Mouse (Mus musculus) gastrocnemius, postnatal 36 days (tissue): ENCODE data around the gene Col17a1. TPM values are rescaled to one million over a fixed set of nuclear protein-coding genes. Genes with fewer than 3 reads are reported as not detected.
A peak's percentile ranks its signal among the peaks of the same experiment; 100 is the strongest.

Experiments used
- DNase-seq, 2 experiments: peaks; one replicate each; pipeline ENCODE4 v3.0.0; 2022
- intact Hi-C: fragments of 180-260 bp; cut with DNase I; formaldehyde crosslinking; loops from one replicate; pipeline ENCODE4 v1.15.1; 2025
- long read RNA-seq, 2 experiments: library from polyadenylated mRNA; stranded (forward); transcript quantifications; one replicate each; pipeline ENCODE4 v2.0.0; 2021
- total RNA-seq, 2 experiments: library from RNA; stranded (reverse); gene quantifications; 2 replicates each; pipeline ENCODE4 v1.2.3; 2021

Gene Col17a1
- under 1 TPM; 0.05 to 0.10 TPM for total RNA-seq
- long read RNA-seq, experiment 1: 0 reads
- long read RNA-seq, experiment 2: 0 reads

DNA sequence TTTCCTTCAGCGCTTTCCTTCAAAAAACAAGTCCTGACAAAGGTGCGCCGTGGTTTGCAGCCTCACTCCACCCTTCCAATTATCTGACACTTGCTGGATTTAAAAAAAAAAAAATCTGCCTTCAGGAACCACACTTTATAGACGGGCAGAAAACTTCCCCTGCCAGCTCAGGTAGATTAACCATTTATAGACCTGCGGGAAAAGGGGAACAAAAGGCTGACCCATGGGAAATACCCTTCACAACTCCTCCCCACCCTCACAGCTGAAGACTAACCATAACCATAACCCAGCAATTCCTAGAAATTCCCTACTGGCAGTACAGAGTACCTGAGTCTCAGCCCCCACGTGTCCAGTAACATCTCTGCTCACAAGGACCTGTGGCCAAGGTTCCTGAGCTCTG is at the start of gene Col17a1:
Gene Col17a1 (minus strand): TSS at position 101 of the 400 bp plus-strand sequence.
- intact Hi-C loops: no loop called here
- DNase-seq: no peak

DNA sequence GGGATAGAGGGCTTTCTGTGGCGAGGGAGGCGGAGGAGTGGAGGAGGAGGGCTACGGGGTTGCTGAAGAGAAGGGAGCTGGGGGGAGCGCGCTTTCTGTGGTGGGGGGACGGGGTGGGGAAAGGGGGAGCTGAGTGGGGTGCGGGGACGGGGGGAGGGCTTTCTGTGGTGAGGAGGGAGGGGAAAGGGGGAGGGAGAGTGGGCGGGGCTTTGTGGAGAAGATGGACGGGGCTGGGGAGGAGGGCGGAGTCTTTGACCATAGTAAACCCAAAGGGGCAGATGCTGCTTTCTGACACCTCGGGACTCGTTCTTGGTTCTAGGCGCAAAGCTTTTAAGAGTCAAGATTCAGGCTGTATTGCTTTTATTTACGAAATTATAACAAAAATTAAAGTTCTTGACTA is 40.0 kb upstream of the Col17a1 start:
- DNase-seq: peak in 1 of 2 experiments; percentile 53
- intact Hi-C loops: loop anchor here (2.0 to 5.0 kb wide), 2 partner anchors 150 to 225 kb away; no protein-coding TSS in a partner anchor

DNA sequence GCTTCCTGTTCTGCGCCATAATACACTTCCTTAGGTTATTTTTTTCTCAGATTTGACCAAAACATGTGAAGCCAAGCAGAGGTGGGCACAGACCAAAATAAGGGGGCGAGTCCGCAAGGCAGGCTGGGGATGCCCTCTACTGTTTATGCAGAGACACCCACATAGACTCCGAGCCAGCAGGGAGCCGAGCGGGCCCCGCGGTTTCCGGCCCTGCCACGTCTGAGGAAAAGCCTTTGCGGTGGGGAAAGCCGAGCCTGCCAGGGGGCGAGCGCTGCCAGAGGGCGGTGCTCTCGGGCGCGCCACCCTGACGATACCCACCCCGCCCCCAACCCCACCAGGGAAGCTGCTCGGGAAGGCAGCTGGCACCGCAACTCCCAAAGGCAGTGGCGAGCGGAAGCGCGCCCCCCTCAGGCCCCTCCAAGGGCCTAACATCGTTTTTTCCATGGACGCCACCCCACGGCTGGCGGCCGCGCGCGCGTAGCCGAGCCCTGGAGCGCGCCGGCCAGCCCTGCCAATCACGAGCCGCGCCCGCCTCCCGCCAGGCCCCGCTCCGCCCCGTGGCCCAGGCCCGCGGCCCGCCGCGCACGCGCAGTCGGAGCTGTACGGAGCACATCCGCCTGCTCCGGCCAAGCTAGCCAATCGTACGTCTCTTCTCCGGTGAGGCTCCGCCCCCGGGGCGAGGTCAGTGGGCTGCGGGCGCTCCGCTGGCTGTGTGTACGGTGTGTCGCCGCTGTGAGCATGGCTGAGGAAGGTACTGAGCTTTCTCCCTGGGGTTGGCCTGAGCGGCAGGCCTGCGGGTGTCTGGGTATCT is 39.4 kb upstream of the Col17a1 start, which contains the start of gene Sfr1:
Gene Sfr1 (plus strand): TSS at position 612 of the 811 bp plus-strand sequence.
- intact Hi-C loops: loop anchor here (2.0 to 5.0 kb wide), 2 partner anchors 149 to 224 kb away; no protein-coding TSS in a partner anchor
- DNase-seq: peak; percentile 98 to 99

DNA sequence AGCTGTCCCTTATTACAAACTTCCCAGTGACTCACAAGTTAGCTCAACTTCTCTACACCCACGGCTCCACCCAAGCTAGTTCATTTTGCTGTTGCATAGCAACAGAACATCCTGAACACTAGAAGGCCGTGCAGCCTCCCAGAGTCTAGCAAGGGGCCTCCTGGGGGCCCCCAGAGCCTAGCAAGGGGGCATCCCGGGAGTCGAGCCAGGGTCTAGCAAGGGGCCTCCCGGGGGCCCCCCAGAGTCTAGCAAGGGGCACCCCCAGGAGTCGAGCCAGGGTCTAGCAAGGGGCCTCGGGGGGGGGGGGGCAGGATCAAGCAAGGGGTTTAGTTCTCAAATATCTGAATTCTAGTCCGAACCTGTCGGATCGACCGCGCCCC is 38.8 kb upstream of the Col17a1 start:
- peak in 1 of 2 experiments; percentile 44 for DNase-seq
- intact Hi-C loops: loop anchor here (2.0 to 5.0 kb wide), 2 partner anchors 148 to 224 kb away; no protein-coding TSS in a partner anchor

DNA sequence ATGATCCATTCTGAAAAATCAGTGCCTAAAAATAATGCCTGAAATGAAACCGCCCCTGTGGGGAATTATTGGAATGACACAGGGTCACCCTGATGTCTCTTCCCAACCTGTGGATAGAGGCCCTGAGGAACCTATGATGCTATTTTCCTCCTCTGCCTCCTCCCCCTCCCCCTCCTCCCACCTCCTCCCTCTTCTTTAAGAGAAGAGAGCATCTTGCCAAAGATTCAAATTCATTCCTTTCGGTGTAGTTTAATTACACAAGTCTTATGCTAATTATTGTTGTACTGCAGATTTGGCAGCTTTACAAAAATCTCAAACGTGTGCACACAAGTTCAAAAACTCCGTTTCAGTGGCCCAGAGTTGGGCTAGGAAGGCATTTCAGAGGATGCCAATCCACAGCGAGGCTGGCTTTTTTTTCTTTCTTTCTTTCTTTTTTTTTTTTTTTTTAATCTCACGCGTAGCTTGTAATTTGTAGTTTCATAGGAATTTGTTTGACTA is 33.8 kb upstream of the Col17a1 start:
- no peak for DNase-seq
- intact Hi-C loops: loop anchor here (5.0 kb wide), 1 partner anchor 63 kb away; no protein-coding TSS in a partner anchor

DNA sequence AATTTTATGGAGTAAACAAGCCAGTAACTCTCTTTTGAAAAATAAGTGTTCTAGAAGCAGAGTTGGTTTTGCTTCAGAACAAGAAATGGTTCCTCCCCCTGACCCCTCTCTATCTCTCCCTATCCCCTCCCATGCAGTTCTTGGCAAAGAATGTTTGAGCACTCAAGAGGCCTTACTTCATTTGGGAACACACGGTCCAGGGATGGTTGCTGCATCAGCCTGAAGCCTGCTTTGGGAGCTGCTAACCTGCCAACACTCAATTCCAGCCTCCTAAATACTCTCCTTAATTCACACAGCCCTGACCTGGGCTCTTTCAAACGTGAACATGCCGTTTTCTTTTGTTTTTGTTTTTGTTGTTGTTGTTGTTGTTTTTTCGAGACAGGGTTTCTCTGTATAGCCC is 33.0 kb upstream of the Col17a1 start:
- no peak for DNase-seq
- intact Hi-C loops: loop anchor here (5.0 kb wide), 1 partner anchor 63 kb away; no protein-coding TSS in a partner anchor

DNA sequence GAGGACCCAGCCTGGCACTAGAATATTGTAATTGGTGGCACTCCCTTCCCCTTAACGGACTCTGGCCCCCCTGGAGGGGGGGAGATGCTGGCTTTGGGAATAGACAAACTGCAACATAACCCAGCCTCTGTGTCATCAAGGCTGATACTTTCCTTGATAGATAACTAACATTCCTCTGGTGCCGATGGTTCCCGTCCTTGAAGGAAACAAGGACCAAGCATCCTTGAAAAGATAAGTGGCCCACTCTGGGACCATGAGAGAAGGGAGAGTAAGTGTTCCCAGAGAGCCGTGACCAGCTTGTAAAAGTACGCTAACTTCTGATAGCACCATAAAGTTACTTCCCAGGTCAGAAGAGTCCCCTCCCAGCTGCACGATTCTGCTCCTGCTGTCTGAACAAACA is 30.6 kb upstream of the Col17a1 start:
- intact Hi-C loops: no loop called here
- no peak for DNase-seq

DNA sequence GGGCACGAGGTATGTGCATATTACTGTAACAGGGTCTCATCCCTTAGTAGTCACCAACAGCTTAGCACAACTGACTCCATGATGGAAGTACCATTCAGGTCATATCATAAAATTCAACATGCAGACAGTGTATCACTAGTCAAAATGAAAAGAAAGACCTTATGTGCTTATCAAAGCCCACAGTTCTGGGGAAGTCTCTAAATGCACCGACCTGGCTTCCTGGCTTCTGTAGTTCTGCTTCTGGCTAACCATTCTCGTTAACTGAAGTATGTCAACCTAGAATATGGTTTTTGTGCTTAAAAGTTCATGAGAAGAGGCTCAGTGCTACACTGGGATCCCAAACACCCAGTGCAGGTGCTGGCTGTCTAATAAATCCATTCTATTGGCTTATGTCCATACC is 27.3 kb upstream of the Col17a1 start:
- intact Hi-C loops: no loop called here
- DNase-seq: no peak

DNA sequence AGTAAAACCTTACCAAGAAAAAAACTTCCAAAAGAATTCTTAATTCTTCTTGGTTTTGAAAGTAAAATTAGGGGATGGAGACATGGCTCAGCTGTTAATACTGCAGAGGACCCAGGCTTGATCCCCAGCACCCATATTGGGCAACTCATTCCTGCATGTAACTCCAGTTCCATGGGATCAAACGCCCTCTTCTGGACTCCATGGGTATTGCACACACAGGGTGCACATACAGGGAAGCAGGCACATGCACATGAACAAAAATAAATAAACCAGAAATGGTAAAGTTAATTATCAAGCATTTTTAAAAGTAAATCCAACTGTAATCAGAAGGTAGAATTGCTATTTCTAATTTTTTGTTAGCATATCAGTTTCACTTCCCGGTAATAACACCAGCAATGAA is 24.2 kb upstream of the Col17a1 start:
- DNase-seq: no peak
- intact Hi-C loops: no loop called here

DNA sequence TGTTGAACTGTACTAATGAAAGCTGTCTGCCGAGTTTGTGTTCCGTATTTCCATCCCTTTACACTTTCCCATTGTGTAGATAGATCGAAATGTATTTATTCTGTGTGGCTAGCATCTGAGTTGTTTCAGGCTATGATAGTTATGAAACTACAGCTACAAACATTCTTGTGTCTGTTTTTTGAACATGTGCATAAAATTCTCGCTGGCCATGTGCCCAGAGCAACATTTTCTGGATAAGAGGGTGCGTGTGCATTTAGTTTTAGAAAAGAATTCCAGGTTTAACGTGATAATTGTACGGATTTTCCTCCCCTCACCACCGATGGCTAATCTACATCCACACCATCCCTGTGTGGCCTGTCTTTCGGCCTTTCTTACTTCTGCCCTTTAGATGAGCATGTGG is 21.6 kb upstream of the Col17a1 start:
- intact Hi-C loops: no loop called here
- no peak for DNase-seq

DNA sequence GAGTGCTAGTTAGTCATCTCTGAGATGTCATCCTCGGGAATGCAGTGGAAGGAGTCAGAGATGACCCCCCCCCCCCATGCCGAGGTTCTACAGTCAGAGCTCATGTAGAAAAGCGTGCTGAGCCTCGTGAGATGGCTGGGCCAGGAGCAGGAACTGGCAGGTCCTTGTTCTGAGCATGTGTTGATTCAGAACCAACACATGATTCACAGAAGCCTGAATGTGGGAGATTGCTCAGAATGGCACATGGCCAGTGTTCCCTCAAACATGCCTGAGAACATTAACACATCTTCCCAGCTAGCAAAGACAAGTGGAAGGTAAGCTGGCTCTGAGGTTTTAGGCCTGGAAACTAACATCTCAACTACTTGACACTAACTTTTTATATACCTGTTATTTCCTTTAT is 18.5 kb upstream of the Col17a1 start:
- intact Hi-C loops: no loop called here

DNA sequence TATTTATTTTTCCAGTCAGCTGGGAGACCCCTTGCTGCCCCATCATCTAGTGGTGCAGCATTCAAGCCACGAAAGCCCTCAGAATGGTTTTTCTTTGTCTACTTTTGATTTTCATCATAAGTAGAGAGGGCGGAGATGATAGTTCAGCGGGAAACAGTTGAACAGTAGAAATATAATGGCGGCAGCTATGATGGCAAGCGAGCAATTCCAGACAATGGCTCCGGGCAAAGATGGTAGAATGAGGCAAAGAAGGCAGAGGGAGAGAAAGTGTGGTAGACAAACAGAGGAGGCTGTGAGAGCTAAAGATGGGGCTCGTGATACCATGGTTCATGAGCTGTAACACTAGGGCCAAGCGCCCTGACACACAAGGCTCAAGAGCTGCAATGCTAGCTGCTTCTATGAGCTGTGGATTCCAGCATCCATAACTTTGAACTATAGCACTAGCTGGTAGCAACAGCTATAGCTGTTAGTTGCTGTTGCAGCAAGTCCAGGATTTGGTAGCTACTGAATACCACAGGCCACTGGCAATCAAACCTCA is 13.9 kb upstream of the Col17a1 start:
- DNase-seq: no peak
- intact Hi-C loops: no loop called here

More for the DNA sequence above, 18.5 kb upstream of the Col17a1 start:
- DNase-seq: no peak

DNA sequence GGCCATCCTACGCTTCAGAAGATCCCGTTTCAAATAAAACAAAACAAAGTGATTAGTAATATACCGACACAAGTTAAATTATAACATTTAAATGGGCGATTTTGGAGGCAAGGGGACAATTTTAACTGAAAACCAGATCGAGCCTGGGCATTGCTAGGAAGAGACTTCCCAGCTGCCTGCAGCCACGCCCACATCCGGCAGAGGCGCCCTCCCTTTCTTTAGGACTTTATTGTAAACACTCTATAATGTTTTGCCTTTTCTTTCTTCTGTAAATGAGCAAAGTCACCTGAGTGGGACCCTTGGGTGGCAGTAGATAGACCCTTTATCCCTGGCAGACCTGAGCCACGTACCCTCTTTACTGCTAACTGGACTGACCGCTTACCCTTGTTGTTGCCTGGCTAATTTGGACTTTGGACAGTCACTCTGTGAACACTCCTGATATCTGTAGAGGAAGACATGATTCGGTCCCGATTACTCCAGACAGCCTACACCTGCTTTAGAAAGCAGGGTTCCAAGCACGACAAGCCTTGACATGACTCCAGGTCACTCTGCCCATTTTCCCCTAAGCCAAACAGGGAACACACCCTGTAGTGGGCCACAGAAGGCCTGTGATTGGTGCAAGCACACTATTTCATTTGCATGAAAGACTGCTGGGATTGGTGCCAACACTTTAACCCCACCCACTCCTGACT is 13.3 kb upstream of the Col17a1 start:
- intact Hi-C loops: no loop called here
- DNase-seq: no peak

DNA sequence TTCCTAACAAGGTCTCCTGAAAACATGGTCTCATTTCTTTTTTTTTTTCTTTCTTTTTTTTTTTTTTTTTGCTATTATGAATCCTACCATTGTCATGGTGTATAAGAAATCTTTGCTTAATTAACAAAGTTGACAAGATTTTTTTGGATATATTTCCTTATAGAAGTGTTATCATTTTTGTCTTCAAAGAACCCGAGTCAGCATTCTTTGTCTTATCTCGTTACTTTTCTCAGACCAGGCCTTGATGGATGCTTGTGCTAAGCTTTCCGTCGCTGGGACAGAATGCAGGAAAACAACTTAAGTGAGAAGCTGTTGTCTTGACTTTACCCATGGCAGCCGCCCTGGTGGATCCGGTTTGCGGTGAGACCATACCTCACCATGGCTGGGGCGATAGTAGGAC is 8.6 kb upstream of the Col17a1 start:
- intact Hi-C loops: no loop called here

DNA sequence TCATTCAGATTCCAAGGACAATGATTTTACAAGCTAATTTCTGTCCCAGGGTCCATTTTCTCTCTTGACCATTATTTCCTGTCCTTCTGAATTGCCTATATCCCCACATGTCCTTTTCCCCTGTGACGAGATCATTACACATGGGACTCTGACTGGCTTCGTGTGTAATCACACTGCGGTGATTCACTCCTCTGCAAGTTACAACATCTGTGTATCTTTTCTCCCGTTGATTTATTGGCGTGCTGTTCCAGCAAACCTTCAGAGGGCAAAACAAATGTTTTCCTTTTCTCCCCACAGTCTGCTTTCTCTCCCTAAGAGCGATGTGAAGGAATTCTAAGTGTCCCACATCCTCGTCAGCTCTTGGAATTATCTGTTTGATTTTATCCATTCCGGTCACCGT is 7.8 kb upstream of the Col17a1 start:
- no peak for DNase-seq
- intact Hi-C loops: no loop called here

More for the DNA sequence above, 8.6 kb upstream of the Col17a1 start:
- no peak for DNase-seq

DNA sequence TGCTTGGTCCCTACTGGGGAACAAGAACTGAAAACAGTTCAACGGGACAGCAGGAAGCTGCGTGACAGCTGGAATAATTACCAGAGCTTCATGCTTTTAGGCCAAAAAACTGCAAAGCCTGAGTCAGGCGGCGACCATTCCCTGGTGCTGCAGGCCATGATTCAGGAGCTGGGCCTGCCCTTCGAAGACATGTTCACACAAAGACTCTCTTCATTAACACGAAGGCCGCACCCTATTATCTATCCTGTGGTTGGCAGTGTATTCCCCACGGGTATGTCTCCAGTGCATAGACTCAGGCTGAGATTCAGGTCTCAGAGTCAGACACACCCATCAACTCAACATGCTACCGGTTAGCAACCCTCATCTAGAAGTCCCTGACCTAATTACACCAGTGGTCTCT is 6.4 kb upstream of the Col17a1 start:
- intact Hi-C loops: no loop called here

DNA sequence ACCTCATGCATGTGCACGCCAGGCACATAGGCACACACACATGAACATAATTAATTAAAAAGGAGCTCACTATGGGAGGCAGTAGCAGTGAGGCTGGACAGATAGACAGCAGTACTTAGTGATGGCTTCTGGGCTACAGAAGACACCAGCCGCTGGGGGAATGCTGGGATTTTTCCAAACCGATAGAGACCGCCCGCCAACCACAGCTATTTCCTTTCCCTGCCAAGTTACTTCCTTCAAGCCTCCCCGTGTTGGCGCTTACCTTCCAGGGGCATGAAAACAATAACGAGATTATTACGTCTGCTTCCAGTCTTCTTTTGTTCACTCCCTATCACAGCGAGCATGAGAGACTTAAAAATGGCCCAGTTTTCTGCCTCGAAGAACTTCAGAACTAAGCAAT is 5.2 kb upstream of the Col17a1 start:
- intact Hi-C loops: no loop called here
- no peak for DNase-seq

More for the DNA sequence above, 6.4 kb upstream of the Col17a1 start:
- DNase-seq: no peak

DNA sequence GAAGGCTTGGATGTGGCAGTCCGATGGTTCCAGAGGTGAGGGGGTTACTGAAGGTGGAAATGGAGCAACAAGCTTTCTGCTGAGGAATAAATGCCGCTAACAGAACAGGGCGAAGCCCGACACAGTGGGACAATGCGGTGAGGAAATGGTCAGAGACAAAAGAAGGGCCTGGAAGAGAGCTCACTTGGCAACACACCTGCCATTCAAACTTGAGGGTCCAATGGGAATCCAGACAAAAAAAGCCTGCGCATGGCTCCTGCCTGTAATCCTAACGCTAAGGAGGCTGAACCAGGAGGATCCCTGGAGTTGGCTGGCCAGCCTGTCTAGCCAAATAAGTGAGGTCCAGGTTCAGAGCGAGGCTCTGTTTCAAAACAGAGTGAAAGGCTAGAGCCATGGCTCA is 4.5 kb upstream of the Col17a1 start:
- DNase-seq: no peak
- intact Hi-C loops: no loop called here

DNA sequence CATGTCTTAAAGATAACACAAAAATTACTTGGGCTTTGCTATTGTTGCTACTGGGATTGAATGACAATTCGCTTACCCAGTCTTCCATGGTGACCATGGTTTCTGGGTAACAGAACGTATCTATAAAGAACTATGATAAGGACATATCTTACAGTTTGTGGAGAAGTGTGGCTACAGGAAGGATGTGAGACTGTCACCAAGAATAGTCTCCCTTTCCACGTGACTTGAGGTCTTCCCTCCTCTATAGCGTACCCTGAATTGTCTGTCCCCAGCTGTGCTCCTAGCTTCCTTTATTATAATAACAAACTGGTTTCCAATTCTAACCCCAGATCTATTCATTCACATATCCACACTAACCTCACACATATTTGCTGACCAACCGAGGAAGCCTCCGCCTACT is 3.8 kb upstream of the Col17a1 start:
- intact Hi-C loops: no loop called here
- no peak for DNase-seq

DNA sequence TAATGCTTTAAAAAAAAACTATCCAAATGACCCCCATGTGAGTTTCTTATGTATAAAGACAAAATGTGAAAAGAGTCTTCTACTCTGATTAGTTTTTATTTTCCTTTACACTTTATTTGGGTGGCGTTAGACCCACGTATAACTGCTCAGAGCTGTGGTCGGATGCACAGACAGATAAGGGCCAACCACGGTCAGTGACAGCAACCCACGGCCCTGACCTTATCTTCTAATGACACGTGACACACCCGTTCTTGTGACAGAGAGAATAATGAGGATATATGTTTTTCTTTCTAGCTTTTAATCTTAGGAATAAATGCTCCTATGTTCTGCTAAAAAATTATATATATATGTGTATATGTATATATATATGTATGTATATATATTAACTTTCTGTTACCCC is 2.3 kb downstream of the Col17a1 start:
- intact Hi-C loops: no loop called here
- DNase-seq: no peak

DNA sequence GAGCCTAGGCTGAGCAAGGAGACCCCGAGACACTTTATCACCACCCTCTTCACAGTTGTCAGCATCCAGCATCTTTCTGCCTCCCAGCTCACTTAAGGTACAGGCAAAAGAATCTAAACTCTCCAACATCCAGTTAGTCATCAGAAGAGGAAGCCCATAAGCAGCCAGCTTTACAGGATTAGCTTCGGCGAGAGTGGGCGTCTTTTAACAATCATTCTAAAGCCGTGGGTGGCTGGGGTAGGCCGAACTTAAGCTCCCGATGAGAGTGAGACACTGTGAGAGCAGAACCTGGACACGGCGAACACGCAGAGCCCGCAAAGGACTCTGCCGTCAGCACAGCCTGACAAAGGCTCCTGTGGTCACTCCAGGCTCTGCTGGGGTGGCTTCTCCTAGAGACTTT is 13.2 kb downstream of the Col17a1 start:
- intact Hi-C loops: no loop called here
- DNase-seq: no peak
